In the genomic region with DNA sequence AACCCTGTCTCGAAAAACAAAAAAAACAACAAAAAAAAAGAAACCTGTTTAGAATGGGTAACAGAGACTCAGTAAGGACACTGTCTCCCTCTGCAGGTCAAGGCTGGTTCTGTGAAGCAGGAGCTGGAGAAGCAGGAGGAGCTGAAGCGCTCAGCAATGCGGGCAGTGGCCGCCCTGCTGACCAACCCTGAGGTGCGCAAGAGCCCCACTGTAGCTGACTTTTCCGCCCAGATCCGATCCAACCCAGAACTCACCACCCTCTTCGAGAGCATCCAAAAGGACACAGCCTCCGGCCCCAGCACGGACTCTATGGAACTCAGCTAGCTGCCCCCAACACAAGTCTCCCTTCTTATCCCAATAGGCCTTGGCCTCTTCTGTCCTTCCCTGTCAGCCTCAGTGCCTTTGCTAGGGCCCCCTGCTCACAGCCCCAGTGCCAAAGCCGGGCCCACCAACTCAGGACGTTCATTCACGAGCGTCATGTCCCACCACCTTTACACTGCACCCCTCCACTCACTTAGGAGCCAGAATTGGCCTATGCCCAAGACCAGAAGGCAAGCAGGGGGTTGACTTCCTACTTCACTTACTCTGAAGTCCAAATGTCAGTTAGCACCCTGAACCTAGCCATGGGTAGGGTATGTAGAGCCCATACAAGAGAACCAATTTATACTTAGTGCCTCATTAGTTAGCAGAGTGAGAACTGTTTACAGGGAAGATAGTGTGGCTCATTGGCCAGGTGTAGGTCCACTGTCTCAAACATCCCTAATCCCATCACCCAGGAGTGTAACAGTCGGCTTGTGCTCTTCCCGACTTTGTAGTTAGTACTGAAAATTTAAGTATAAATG, we compare ENCODE assay signal across 9 mouse cellular contexts. TPM values are rescaled to one million over a fixed set of nuclear protein-coding genes. Genes with fewer than 3 reads are reported as not detected.
DNase-seq lines count a peak whose midpoint lies in the region; ATAC-seq lines count a peak whose summit lies in the region.
"Had no signal": no experiment of that assay in that cellular context is flagged by ENCODE, and none has a peak within 500 bp of the region (broad histone marks: within the 10 kb centered on the region; RNA-seq: fewer than 3 reads in every experiment).

No protein-coding gene starts in this region.

- DNase-seq in Muller cell, postnatal 12 days (ENCODE audit: inconsistent ontology term) = peak; percentile 68
- peak; percentile 66 for DNase-seq in cerebellum, adult 11-12 months
- peak; percentile 76 for DNase-seq in forelimb bud, embryonic 11.5 days (ENCODE audit: low read depth, low spot score)
- peak; percentile 58 to 74 for DNase-seq in layer of hippocampus, adult 8-10 months (ENCODE audit: low spot score in 2 of 2)
- DNase-seq in retina, postnatal 7 days (ENCODE audit: low read depth, low spot score) = peak; percentile 34
- DNase-seq in urinary bladder, postnatal 25 days (ENCODE audit: low spot score) = peak; percentile 57

- H3K4me2 ChIP-seq in lung, embryonic 15.5 days = no peak overlapping the region
- H3K4me2 ChIP-seq: limb, embryonic 15.5 days had no signal

- no peaks in the 10 kb centered on the region for H3K27me3 ChIP-seq in lung, embryonic 15.5 days
- H3K27me3 ChIP-seq: limb, embryonic 15.5 days had no signal

- peaks cover 73% of the 10 kb centered on the region for H3K36me3 ChIP-seq in lung, embryonic 15.5 days

- 37% methylated on average over 16 of the region's 16 CpGs for WGBS in lung, embryonic 15.5 days

- 0 out of 2 replicates have a peak overlapping the region, but pooled peaks have one; percentile 4 for H3K9ac ChIP-seq in lung, embryonic 15.5 days
- H3K9ac ChIP-seq: limb, embryonic 15.5 days had no signal

- H3K4me1 ChIP-seq in lung, embryonic 15.5 days = peaks cover 21% of the 10 kb centered on the region

- peak; percentile 79 to 80 for ATAC-seq in hematopoietic stem cell, adult 5-6 weeks (replicated peaks in 1 of 2; ENCODE audit: insufficient read depth in 1 of 2, low FRiP score in 2 of 2, low TSS enrichment in 1 of 2, low read depth in 1 of 2, poor library complexity in 2 of 2, severe bottlenecking in 2 of 2)
- peak; percentile 32; the same call in 1 of the 2 replicates for ATAC-seq in lung, embryonic 15.5 days (ENCODE audit: borderline replicate concordance, extremely low read depth, low FRiP score, low TSS enrichment)

- H3K4me3 ChIP-seq in lung, embryonic 15.5 days = no peak overlapping the region
- H3K4me3 ChIP-seq: limb, embryonic 15.5 days had no signal

- 0 out of 2 replicates have a peak overlapping the region, but pooled peaks have one; percentile 13 for H3K27ac ChIP-seq in lung, embryonic 15.5 days
- H3K27ac ChIP-seq: limb, embryonic 15.5 days had no signal

- H3K9me3 ChIP-seq in lung, embryonic 15.5 days = no peaks in the 10 kb centered on the region
- H3K9me3 ChIP-seq: limb, embryonic 15.5 days had no signal

RNA-seq across cellular contexts. Expression of a gene that starts 4.8 kb away (rescaled TPM):
- total RNA-seq in hematopoietic stem cell, adult 5-6 weeks (2017) = 6,333 and 6,615 TPM in 2 replicates
- total RNA-seq in layer of hippocampus, adult 8-10 months (2022) = 100 to 1,000 TPM; 486 to 663 (median 564) TPM
- polyA plus RNA-seq in lung, embryonic 15.5 days (2015; fragmentation: Nextera tagmentation; extraction: Ambion mirVana) = 2,081 and 2,182 TPM in 2 replicates

RNA-seq across cellular contexts. Expression of a gene that starts 29.4 kb away (rescaled TPM):
- 7.1 and 8.6 TPM in 2 replicates for total RNA-seq in hematopoietic stem cell, adult 5-6 weeks (2017)
- total RNA-seq in layer of hippocampus, adult 8-10 months (2022) = 1 to 10 TPM; 2.5 to 4.7 (median 3.4) TPM
- polyA plus RNA-seq in lung, embryonic 15.5 days (2015; fragmentation: Nextera tagmentation; extraction: Ambion mirVana) = 32.0 and 32.1 TPM in 2 replicates

RNA-seq across cellular contexts. Expression of a gene that starts 34.5 kb away (rescaled TPM):
- total RNA-seq in hematopoietic stem cell, adult 5-6 weeks (2017) = 0.31 TPM in 1 of 2 replicates, not detected in the other
- total RNA-seq in layer of hippocampus, adult 8-10 months (2022) = 1 to 10 TPM; 4.3 to 5.7 (median 5.4) TPM
- polyA plus RNA-seq in lung, embryonic 15.5 days (2015; fragmentation: Nextera tagmentation; extraction: Ambion mirVana) = 1.1 and 1.2 TPM in 2 replicates

RNA-seq across cellular contexts. Expression of a gene that starts 41.6 kb away (rescaled TPM):
- total RNA-seq in hematopoietic stem cell, adult 5-6 weeks (2017) = 20.8 and 62.5 TPM in 2 replicates
- total RNA-seq in layer of hippocampus, adult 8-10 months (2022) = under 1 TPM in 3 of 4 experiments, not detected in 1; 0.55 to 0.62 (median 0.59) TPM
- polyA plus RNA-seq in lung, embryonic 15.5 days (2015; fragmentation: Nextera tagmentation; extraction: Ambion mirVana) = 2.6 and 3.1 TPM in 2 replicates

RNA-seq across cellular contexts. Expression of a gene that starts 49.4 kb away (rescaled TPM):
- total RNA-seq in hematopoietic stem cell, adult 5-6 weeks (2017) = 24.4 and 27.3 TPM in 2 replicates
- total RNA-seq in layer of hippocampus, adult 8-10 months (2022) = 1 to 10 TPM; 5.7 to 7.3 (median 6.6) TPM
- polyA plus RNA-seq in lung, embryonic 15.5 days (2015; fragmentation: Nextera tagmentation; extraction: Ambion mirVana) = 21.0 and 22.6 TPM in 2 replicates
